Mouse (Mus musculus) Patski (cell line): ENCODE results near the gene Erfe. TPM values are rescaled to one million over a fixed set of nuclear protein-coding genes. Genes with fewer than 3 reads are reported as not detected.

Source experiments
- ATAC-seq: fragments of 100-300 bp; one replicate; pipeline ENCODE4 v1.8.0; 2021
- CTCF ChIA-PET: fragments of 350-600 bp; sonication (Branson Sonifier 250); formaldehyde crosslinking; loops from one replicate; lab custom pipeline; 2022; ENCODE audit warnings: inconsistent platforms; lab: Charles Lee
- POLR2A ChIA-PET: fragments of 350-600 bp; sonication (Branson Sonifier 250); formaldehyde crosslinking; loops from one replicate; lab custom pipeline; 2022; ENCODE audit warnings: antibody characterized with exemption, inconsistent platforms; lab: Charles Lee
- DNase-seq: peaks from one replicate; pipeline ENCODE4 v3.0.0-alpha.2; 2011; ENCODE audit warnings: low read depth, low spot score
- H3K27me3 ChIP-seq: fragments of 371-371 bp; one replicate; pipeline ENCODE4 v1.5.1; 2021
- CTCF ChIP-seq: fragments of 100-300 bp; IDR thresholded peaks from one replicate; pipeline ENCODE4 v1.5.1; 2021
- in situ Hi-C: fragments of 300-500 bp; cut with MboI; formaldehyde crosslinking; loops from 3 replicates; pipeline ENCODE4 v1.11.1; 2018; ENCODE audit warnings: low pct_unique_long_range_greater_than_20kb, mixed read lengths
- polyA plus RNA-seq: library from polyadenylated mRNA; unstranded; gene quantifications from one replicate; pipeline ENCODE4 v1.2.3, GENCODE M21; 2021

The Erfe gene
- 0.50 TPM for polyA plus RNA-seq

DNA sequence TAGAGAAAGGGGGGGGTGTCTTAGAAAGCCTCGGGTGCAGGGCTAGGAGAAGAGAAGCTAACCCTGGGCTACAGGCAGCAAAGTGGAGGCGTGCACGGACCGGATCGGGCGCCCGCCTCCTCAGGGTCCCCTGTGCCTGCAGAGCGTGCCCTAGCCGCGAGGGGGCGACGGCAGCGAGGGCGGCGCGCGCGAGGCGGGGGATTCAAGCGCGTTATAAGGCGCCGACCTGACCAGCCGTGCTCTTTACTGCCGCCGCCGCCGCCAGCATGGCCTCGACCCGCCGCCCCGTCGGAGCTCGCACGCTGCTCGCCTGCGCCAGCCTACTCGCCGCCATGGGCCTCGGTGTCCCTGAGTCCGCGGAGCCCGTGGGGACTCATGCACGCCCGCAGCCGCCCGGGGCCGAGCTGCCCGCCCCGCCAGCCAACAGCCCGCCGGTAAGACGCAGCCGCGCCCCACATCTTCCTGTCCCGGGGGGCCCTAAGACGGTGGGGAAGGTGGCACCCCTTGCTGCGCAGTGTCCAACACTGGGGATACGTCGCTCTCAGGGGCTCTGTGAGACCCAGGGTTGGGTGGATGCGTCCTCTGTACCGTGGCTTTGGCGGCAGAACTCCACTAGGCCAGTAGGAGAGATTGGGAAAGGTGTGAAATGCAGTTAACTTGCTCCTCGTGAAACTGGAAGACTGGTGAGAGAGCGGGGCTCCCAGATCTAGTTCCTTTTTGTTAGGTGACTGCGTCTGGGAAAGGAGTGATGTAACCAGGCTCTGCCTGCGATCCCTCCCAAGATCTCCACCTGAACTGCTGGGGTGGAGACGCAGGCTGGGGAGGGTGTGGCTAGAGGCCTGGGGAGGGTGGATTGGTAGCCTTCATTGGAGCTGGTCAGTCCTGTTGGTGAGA, at the start of gene Erfe:
Erfe (plus strand) TSS at position 216 of the 894 bp plus-strand sequence.
- ChIA-PET POLR2A (no interaction called here), CTCF (interaction anchor here (1.3 kb wide), 1 partner anchor 10 kb away, joined by 3 read pairs; no protein-coding TSS in a partner anchor)
- in situ Hi-C loops = no loop called here
- DNase-seq (no peak), ATAC-seq (no peak)
- TF ChIP-seq CTCF = no peak
- no peaks in the 10 kb centered on the region for H3K27me3 ChIP-seq

DNA sequence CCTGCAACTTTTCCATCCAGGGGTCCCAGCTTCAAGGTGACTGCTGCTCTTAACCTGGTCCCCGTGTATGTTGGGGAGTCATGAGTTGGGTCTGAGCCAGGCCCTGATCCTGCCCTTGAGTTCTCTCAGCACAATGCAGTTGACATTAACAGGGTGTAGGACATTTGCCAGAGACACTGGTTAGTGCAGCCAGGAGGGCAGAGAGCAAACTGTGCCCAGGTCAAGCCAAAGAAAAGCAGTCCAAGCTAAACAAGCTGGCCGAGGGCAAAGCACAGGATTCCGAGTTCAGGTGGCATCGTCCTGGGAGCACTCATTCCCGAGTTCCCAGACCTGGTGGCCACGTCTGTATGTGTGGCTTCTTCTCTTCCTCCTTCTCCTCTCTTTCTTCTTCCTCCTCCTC, 48.6 kb upstream of the Erfe start:
- H3K27me3 ChIP-seq = no peaks in the 10 kb centered on the region
- no peak for TF ChIP-seq CTCF
- CTCF ChIA-PET = interaction anchor here (1.2 kb wide), 1 partner anchor 11 kb away, joined by 3 read pairs; no protein-coding TSS in a partner anchor
- POLR2A ChIA-PET = interaction anchor here (0.6 kb wide), 1 partner anchor 9 kb away, joined by 3 read pairs; no protein-coding TSS in a partner anchor
- no peak for DNase-seq
- no peak for ATAC-seq
- in situ Hi-C loops = no loop called here

DNA sequence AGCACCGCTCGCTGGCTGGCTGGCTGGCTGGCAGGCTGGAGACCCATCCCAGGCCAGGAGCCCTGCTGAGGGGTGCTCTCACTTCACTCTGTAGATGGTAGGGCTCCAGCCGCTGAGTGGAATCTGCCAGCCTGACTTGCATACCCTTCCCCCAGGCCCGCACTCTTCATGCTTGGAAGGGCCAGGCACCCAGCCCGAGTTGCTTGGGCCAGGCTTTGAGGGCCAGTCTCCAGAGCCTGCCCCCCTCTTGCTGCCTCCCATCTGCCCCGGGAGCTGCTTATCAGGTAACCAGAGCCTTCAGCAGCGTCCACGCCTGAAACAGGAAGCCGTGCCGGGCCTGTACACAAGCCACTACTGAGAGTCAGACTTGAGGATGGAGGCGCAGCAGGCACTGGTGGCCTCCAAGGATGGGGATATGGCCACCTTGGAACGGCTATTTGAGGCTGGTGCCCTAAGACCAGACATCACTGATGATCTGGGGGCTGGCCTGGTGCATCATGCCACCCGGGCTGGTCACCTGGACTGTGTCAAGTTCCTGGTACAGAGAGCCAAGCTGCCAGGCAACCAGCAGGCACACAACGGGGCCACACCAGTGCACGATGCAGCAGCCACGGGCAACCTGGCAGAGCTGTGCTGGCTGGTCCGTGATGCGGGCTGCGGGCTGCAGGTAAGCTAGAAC, 44.3 kb upstream of the Erfe start, which contains the start of gene Espnl:
Espnl (plus strand) TSS at position 316 of the 679 bp plus-strand sequence.
- ChIA-PET CTCF (no interaction called here), POLR2A (interaction anchor here (1.2 to 1.5 kb wide), 2 partner anchors 9 to 11 kb away, joined by 5 to 6 read pairs; no protein-coding TSS in a partner anchor)
- ATAC-seq = no peak
- DNase-seq = no peak
- in situ Hi-C loops = no loop called here
- H3K27me3 ChIP-seq = no peaks in the 10 kb centered on the region
- TF ChIP-seq CTCF = no peak

DNA sequence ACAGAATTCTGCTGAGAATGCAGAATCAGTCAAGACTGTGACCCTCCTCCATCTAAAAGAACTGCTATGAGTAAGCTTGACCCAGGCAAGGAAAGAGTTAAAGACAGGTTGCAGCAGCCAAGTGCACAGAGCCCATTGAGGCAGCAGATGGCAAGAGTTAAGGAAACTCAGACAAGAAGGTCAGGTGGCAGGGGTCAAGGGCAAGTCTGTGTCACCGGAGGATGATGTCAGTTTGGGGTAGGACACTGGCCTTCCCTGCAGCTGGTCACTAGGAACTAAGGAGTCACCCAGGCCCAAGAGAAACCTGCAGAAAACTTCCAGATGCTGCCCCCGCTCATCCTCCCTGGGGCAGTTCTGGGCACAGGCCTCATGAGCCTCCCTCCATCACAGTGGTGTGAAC, 41.6 kb upstream of the Erfe start:
- ATAC-seq (no peak), DNase-seq (no peak)
- no peak for TF ChIP-seq CTCF
- H3K27me3 ChIP-seq = no peaks in the 10 kb centered on the region
- ChIA-PET CTCF (interaction anchor here (1.2 kb wide), 1 partner anchor 11 kb away, joined by 4 read pairs; no protein-coding TSS in a partner anchor), POLR2A (no interaction called here)
- in situ Hi-C loops = no loop called here

DNA sequence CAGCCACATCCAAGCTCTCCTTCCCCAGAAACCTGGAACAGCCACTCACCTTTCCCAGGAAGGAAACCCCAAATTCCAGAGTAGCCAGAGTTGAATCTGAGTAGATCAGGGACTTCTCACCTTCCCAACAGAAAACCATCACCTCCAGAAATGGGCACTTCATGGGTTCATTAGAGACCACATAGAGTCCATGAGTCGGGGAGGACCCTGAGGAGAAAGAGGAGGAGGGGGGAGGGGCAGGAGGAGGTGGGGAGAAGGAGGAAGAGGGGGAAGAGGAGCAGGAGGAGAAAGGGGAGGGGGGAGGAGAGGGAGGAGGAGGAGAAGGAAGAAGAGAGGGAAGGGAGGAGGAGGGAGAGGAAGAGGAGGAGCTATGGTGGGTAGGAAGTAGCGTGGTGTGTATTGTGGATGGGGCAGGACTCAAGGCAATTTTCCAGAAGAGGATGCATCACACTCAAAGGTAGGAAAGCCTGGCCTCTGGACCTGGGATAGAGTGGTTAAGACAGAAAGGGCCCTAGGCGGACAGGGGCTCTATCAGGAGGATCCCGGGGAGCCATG, 40.7 kb upstream of the Erfe start:
- in situ Hi-C loops = no loop called here
- POLR2A ChIA-PET = no interaction called here

DNA sequence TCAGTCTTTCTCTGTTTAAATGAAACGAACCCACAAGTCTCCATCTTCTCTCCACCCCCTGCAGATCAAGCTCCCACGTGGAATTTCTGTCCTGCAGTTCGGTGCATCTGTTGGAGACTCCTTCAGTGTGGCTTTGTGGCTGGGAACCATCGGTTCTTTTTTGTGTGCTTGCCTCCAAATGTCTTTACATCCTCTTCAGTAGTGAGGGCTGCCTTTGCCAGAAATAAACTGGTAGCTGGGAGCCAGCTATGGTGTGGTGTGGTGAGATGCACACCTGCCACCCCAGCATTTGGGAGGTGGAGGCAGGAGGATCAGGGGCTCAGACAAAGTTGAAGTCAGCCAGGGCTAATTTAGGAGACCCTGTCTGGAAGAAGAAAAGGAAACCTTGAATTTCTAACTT, 34.1 kb upstream of the Erfe start:
- ChIA-PET CTCF (no interaction called here), POLR2A (interaction anchor here (0.7 kb wide), 1 partner anchor 497 kb away, joined by 3 read pairs; no protein-coding TSS in a partner anchor)
- no peak for TF ChIP-seq CTCF
- in situ Hi-C loops = no loop called here
- ATAC-seq (no peak), DNase-seq (no peak)
- H3K27me3 ChIP-seq = no peaks in the 10 kb centered on the region

More for the DNA sequence above, 40.7 kb upstream of the Erfe start:
- CTCF ChIA-PET = no interaction called here
- no peak for ATAC-seq
- TF ChIP-seq CTCF = no peak
- no peaks in the 10 kb centered on the region for H3K27me3 ChIP-seq
- no peak for DNase-seq

DNA sequence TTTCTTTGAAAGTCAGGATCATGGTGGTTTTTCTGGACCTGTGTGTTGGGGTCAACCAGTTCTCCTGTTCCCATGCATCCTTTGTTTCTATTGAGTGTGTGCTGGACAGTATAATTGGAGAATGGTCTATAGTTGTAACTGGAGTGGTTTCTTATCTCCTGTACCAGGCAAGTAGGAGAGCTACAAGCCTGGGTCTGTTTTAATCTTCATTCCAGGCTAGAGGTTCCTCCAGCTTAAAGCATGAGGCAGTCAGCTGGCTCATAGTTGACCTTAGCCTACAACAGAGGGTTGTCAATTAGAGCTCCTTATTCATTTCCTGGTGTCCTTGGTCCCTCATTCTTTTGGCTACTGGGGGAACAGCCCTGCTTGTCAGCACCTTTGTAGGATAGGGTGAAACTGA, 32.6 kb upstream of the Erfe start:
- POLR2A ChIA-PET = interaction anchor here (0.6 kb wide), 1 partner anchor 60 kb away, joined by 3 read pairs; no protein-coding TSS in a partner anchor
- no peaks in the 10 kb centered on the region for H3K27me3 ChIP-seq
- ATAC-seq (no peak), DNase-seq (no peak)
- in situ Hi-C loops = no loop called here
- CTCF ChIA-PET = no interaction called here
- TF ChIP-seq CTCF = no peak

DNA sequence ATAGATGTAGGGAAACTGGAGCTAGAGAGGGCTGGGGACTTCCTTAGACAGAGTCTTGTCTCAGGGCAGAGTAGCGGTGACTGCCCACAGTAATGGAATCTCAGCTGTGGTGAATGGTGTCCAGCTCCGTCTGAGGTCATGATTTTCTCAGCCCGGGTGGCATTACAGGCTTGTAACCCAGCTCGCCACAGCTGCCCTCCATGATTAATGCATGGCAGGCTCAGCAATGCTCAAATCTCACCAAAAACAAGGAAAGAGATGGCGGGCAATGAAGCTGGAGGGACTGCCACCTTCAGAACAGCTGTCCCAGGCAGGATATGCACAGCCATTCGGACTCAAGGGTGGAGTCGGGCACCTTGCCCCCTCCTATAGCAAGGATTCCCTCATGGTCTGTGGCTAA, 28.9 kb upstream of the Erfe start:
- in situ Hi-C loops = no loop called here
- TF ChIP-seq CTCF = no peak
- ATAC-seq (no peak), DNase-seq (no peak)
- no peaks in the 10 kb centered on the region for H3K27me3 ChIP-seq
- POLR2A ChIA-PET = interaction anchor here (1.1 kb wide), 1 partner anchor 16 kb away, joined by 4 read pairs; no protein-coding TSS in a partner anchor
- CTCF ChIA-PET = interaction anchor here (1.0 to 1.6 kb wide), 2 partner anchors 9 to 10 kb away, joined by 3 to 7 read pairs; no protein-coding TSS in a partner anchor

DNA sequence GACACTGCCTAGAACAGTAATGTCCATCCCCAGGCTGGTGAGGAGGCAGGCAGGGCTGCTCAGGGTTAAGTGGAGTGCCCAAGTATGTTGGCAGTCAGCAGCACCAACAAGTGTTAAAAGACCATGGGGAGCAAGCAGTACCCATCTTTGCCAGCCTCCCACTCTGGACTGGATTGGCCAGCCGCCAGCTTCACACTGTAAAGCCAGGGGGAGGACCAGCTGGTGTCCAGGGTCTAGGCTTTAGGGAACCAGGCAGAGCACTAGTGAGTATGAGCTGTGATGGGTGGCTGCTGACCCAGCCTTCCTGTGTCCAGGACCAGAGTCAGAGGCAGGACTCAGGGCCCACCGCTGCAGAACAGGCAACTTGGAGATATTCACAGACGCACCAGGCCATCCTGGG, 22.2 kb upstream of the Erfe start:
- CTCF ChIA-PET = no interaction called here
- in situ Hi-C loops = no loop called here

More for the DNA sequence above, 22.2 kb upstream of the Erfe start:
- DNase-seq (no peak), ATAC-seq (peak; percentile 5)
- POLR2A ChIA-PET = no interaction called here
- TF ChIP-seq CTCF = no peak
- H3K27me3 ChIP-seq = no peaks in the 10 kb centered on the region
